Mouse (Mus musculus): ENCODE results near the gene Abcb4. TPM values are rescaled to one million over a fixed set of nuclear protein-coding genes. Genes with fewer than 3 reads are reported as not detected.
"Not testable (repeated sequence)": the region's sequence is repeated elsewhere in the genome, so short reads cannot be mapped to it uniquely, and the experiment has no call there.

Abcb4 gene
- polyA plus RNA-seq, 2 experiments from 2014 or later, result 1.5 TPM; not detected in 1

DNA sequence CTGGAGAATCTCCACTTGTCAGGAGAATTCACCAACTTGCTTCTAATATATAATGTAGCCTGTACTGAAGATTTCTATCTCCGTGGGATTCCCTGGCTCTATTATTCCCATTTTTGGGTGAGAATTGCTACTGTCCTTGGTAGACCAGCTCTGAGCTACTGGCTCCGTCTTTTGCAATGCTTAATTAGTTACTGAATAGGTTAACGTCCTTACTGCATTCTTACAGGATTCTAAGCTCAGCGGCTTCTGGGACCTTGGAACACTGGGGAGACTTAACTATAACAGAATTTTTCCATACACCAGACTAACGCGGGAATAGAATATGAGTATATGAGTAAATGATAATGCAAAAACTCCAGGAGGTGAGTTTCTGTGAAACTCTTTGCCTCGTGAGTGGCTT lies 106.5 kb downstream of the Abcb4 start:
- ATAC-seq, result not testable (repeated sequence)

DNA sequence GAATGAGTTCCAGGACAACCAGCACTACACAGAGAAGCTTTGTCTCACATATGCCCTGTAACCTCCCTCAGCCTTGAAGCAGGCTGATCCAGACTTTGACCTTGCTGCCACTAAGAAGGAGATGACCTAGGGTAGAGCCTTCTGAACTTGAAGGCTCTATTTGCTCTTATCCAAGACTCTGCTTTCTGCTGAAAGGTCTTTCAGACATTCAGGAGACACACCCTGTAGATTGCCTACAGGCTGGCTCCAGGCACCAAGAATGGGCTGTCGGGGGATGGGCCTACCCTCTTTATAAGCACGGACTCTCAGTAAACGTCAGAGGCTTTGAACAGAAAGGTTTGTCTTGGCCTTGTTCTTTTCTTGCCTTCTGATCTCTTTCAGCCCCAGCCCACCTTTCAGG lies 113.1 kb downstream of the Abcb4 start:
- ATAC-seq, result not testable (repeated sequence)

Other genes with a start within 250 kb of the Abcb4 start
- gene Abcb1a, start 233.6 kb upstream of the Abcb4 start, polyA plus RNA-seq (2017; shearing (Covaris generic)), result 10 to 100 TPM; 18.7 to 26.8 TPM
- gene Abcb1b, start 95.6 kb upstream of the Abcb4 start, polyA plus RNA-seq (2017; shearing (Covaris generic)), result 10 to 100 TPM; 10.2 to 16.5 TPM
- 10 to 100 TPM; 76.4 to 83.8 TPM for gene Crot, start 103.6 kb downstream of the Abcb4 start, polyA plus RNA-seq (2017; shearing (Covaris generic))
- gene Tmem243, start 207.0 kb downstream of the Abcb4 start, polyA plus RNA-seq (2017; shearing (Covaris generic)), result 10 to 100 TPM; 34.2 to 45.0 TPM

All from activated CD4-positive, CD25-positive, alpha-beta regulatory T cell, adult 4 months (primary cell).